Mouse (Mus musculus): ENCODE measurements at regions not wholly inside any gene's neighbourhood (a gene's known extent, or its start where the extent isn't known, plus 50 kb on each side); places are given as distances from the start of the nearest gene placed in this dataset.

DNA sequence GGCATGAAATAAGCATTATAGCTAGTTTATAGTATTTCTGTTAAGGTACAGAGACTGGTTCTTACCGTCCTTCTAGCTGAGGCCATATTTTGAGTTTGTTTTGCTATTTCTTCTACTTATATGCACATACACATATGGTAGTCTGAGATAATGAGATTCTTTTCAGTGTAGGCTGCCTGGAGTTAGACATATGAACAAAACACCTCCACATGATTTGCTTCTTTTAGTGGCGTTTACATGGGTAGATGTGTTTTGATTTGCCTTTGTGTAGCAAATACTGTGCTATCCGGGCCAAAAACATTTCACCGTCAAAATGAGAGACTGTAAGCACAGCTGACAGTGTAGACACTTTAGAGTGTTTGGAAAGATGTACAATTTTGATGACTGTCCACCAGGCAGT, 1077.4 kb downstream of the Car8 start:
- no peak for DNase-seq (ENCODE audit: extremely low spot score in 1 of 2, low spot score in 1 of 2)

GRCm38 (mm10) chr4:7157883-7158282, 1081.0 kb downstream of the Car8 start:
- no peak for DNase-seq (ENCODE audit: extremely low spot score in 1 of 2, low spot score in 1 of 2)

- DNase-seq (ENCODE audit: extremely low spot score in 1 of 2, low spot score in 1 of 2), result no peak
Measured at GRCm38 (mm10) chr4:7154256-7154655, 1084.6 kb downstream of the Car8 start.

- no peak for DNase-seq (ENCODE audit: extremely low spot score in 1 of 2, low spot score in 1 of 2)
Measured at GRCm38 (mm10) chr4:7153835-7154234, 1085.0 kb downstream of the Car8 start.

DNA sequence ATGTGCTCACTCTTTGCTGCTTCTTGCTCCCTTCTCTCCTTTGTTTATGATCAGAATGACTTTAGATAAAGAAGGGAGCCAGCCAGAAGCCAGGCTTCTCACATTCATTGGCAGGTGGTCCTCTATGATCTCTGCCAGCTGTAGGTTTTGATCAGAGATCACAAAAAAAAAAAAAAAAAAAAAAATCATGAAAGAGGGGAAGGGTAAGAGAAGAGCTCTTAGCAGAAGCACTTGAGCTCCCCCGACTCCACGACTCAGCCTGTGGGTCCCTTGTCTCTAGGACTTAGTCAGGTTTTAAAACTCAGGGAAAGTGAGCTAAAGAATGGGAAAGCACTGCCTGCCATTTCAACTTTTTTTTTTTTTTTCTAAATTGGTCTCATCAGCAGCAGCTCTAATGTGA, 1093.1 kb downstream of the Car8 start:
- no peak for DNase-seq (ENCODE audit: extremely low spot score in 1 of 2, low spot score in 1 of 2)

DNA sequence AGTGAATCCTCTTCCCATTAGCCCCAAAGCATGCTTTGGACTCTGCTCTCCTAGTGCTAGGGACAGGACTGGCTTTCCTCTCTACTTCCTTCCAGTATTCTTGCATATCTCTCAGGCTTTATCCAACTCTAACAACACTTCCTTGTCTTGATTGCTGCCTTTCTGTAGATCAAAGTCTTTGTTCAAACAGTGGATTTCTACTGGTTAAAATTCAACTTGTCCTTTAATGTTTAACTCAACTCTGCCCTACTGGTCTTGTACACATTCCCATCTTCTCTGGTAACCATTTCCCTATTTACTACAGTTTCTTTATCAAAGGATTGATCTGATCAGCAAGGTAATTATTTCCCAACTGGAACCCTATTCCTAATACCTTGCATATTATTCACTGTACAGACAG, 1094.6 kb downstream of the Car8 start:
- no peak for DNase-seq (ENCODE audit: extremely low spot score in 1 of 2, low spot score in 1 of 2)

DNA sequence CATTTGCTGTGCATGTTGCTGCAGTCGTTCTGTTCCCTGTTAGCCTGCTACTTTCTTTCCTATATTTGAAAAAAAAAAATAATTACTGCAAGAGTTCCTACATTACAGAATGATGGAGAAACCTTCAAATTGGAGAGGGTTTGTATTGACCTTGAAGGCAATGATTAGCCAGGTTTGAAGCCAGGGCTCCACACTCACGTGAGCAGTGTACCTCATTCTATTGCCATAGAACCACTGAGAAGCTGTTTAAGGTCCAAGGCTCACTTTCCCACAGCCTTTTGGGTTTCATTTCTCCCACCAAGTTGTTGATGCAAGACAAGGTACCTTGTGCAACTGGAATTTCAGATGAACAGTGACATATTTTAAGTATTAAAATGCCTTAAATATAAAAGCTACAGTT, 1095.2 kb downstream of the Car8 start:
- no peak for DNase-seq (ENCODE audit: extremely low spot score in 1 of 2, low spot score in 1 of 2)

- no peak for DNase-seq (ENCODE audit: extremely low spot score in 1 of 2, low spot score in 1 of 2)
Measured at GRCm38 (mm10) chr4:7142781-7143180, 1096.1 kb downstream of the Car8 start.

DNA sequence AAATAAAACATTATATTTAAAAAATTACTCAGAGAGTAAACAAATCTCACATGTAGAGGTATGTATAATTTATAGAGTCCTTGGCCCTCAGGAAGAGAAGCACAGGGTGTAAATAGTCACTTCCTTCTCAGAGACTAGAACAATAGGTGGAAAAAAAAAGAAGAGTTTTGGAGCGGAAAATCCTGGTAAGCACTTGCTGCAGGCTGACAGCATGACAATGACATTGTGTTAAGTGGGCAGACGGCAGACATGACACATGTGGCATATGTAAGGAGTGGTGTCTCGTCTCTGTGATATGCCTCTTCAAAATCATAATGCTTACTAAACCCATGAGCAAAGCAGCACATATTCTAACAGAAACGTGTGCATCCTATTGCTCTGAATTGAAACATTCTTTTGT, 1126.7 kb downstream of the Car8 start:
- DNase-seq (ENCODE audit: extremely low spot score in 1 of 2, low spot score in 1 of 2), result no peak

- DNase-seq (ENCODE audit: extremely low spot score in 1 of 2, low spot score in 1 of 2), result no peak
Measured at GRCm38 (mm10) chr4:7092957-7093356, 1145.9 kb downstream of the Car8 start.

DNA sequence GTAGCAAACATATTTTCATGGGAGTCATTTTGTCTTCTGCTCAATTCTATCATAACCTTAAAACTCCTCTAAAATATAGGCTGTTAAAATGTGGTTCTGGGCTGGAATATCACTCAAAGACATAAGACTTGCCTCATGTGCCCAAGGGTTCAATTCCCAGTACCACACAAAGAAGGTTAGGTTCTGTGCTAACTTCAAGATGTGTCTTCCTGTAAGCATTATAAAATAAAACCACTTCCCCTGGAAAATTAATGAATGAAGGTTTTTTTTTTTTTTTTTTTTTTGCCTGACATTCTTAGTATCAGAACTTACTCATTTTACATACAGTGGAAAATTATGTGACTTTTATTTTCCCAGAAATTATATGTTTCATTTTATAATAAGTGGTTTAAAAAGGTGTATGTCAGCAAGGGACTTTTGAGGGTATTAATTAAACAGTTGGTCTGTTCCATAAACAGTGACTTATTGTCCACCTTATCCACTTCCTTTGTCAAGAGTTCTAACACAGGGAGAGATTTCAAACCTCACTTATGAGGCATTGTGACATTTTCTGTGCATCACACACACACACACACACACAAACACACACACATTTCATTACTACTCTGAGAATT, 1147.5 kb downstream of the Car8 start:
- no peak for DNase-seq (ENCODE audit: extremely low spot score in 1 of 2, low spot score in 1 of 2)

All from layer of hippocampus, postnatal 25 days (tissue).